Mouse (Mus musculus): ENCODE results near the gene Cntnap1.
A peak's percentile ranks its signal among the peaks of the same experiment; 100 is the strongest.

Gene Cntnap1

DNA sequence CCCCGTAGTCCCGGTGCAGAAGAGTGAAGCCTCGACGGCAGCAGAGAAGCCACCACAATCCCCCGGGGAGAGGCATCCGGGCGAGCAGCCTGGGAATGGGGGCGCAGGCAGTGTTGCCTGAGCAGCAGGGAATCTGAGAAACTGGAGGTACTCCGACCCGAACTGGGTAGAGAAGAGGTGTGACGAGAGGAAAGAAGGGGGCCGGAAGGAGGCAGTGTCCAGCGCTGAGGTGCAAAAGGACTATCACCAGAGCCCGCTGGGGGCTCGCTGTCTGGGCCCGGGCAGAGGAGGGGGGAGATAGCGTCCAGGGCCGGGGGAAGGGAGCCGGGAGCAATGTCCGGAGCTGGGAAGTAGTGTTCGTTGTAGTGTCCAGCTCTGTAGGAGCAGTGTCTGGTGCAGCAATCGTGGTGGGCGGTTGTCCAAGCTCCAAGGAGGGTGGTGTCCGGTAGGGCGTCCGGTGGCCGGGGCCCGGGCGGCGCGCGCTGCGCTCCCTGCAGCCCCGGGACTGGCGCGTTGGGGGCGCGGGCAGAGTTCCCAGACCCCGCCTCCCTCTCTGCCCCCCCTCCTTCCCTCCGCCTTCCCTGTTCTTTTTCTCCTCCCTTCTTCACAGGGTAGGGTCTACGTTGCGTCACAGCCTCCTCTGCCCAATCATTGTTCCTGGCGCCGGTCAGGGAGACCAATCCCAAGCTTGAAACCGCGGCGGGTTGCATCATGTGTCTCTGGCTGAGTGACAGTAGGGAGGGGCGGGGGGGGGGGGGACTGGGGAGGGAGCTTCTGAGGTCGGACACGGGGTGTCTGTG lies 688 bp downstream of the Cntnap1 start, which contains the start of gene Plekhh3:
Plekhh3 (minus strand) TSS at position 541 of the 800 bp plus-strand sequence.
- peak; percentile 89 for DNase-seq

DNA sequence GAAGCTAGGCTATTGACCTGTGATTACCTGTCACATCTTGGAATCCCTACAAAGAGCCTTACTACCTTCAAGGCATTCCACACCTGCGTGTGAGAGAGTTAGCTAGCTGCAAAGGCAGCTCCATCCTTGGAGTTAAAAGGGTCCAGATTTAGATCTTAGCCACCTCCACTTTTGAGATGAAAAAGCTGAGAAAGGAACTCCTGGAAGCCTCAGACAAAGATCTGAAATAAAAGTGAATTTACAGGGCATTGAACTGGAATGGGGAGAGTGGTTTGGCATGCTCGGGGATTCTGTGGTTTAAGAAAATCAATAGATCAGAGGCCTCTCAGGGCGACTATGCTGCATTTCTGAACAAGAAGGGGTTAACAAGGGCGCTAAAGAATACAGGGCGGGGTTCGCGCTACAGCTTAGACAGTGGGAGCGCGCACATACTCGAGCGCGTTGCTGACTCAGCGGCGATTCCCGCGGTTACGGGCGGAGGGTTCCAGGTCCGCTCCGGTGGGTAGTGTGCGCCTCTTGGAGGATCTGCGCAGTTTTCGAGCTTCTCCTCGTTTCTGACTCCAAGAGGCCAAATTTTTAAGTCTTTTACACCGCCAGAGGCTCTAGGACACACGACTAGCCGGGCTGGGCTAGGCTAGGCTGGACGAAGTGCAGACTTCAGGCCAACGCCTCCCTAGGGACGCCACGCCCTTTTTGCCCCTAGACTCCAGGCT lies 1.6 kb downstream of the Cntnap1 start:
- DNase-seq = peak; percentile 64

DNA sequence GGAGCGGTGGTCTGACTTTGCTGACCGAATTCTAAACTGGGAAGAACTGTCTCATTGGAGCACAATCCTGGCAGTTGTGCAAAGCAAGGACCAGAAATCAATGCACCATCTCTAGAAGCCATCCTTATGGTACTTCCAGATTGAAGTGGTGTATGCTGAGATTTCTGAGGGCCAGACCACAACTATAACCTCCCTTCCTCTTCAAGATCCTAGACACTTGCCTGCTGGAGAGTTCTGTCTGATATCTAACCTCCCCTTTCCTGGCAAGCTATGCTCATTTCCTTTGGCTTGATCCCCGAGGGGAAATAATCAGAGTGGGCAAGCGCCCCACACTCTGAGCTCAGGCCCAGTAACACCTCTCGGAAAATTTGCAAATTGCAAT lies 2.1 kb downstream of the Cntnap1 start:
- DNase-seq = no peak

DNA sequence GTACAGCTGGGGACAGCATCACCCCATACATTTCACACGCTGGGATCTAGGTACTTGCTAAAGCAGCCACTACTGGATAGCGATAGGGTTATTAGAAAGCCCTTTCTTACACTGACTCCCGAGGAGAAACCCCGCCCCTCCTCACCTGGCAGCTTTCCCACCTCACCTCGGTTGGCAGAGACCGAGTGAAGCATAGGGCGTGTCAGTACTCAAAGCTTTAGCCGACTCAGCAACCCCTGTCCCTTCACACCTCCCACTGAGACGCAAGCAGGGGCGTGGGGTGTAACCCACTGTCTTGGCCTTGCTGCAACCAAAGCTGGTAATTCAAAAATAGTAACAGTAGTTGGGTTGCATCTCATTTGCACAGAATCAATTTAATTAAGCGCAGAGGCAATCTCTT lies 2.8 kb downstream of the Cntnap1 start:
- DNase-seq = no peak

DNA sequence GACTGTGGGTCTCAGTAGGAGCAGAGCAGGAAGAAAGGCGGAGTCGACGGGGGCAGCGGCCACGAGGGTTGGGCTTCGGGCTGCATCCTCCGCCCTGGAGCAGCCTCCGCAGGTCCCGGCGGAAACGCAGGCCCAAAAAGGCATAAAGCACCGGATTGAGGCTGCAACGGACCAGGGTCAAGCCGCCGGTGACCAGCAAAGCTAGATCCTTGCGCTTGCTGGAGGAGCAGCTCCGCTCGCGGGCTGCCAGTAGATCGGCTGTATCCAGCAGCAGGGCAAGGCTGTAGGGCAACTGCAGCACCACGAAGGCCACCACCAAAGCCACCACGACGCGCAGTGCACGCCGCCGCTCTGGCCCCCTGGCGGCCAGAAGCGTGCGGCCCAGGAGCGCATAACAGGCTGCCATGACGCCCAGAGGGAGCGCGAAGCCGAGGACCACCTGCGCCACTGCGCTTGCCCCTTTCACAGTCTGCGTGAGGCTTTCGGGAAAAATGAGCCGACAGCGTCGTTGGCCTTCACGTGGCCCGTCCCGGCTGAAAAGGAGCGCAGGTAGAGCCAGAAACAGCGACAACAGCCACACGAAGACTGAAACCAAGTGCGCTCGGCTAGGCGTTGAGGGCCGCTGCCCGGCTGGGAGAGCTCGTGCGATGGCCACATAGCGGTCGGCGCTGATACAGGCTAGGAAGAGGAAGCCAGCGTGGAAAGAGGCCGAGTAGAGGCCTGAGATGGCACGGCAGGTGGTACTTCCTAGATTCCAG lies 3.5 kb downstream of the Cntnap1 start:
- DNase-seq = peak; percentile 71

DNA sequence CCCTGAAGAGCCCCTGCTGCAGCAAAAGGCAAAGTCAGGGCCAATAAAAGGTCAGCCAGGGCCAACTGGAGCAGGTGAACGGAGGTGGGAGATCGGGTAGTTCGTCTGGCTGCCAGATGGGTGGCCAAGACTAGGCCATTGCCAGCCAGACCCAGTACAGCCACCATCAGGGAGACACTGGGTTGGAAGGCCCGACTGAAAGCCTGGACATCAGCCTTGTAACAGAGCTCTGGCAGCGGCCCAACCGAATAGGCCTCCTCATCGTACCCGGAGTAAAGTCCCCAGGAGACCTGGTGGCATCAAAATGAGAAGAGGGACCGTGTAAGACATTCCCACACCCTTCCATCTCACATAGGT lies 4.0 kb downstream of the Cntnap1 start:
- no peak for DNase-seq

DNA sequence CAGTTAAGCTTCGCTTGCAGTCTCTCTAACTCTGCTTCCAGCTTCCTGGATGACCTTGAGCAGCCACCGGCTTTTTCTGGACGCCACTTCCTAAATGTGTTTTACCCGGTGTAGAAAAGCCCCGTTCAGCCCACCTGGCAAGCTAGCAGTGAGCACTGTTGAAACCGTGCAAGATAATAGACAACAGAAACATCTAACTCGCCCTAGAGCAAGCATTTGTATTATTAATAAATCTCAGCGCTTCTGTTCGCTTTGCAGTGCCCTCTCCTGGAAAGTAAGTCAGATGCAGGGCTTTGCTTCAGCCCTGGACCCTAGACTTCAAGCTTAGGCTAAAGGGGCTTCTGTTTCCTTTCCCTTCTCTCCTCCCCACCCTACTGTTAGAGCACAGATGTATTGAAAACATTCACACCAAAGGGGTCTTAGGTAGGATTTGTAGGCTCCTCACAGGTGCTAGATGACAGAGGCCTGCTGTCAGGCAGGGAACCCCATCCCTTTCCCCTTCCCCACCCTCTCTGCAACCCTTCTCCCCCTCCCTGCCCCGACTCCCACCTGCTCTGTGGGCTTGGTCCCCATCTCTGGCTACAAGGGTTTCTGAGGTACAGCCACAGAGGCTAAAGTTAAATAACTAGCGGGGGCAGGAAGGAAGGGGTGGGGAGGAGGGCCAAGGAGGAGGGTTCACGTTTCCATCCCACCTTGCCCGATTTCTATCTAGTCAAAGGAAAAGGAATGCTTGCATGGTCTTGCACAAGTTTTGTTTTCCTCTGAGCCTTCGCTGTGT lies 4.7 kb downstream of the Cntnap1 start, which contains the start of gene Ccr10:
Ccr10 (minus strand) TSS at position 593 of the 778 bp plus-strand sequence.
- DNase-seq = no peak

DNA sequence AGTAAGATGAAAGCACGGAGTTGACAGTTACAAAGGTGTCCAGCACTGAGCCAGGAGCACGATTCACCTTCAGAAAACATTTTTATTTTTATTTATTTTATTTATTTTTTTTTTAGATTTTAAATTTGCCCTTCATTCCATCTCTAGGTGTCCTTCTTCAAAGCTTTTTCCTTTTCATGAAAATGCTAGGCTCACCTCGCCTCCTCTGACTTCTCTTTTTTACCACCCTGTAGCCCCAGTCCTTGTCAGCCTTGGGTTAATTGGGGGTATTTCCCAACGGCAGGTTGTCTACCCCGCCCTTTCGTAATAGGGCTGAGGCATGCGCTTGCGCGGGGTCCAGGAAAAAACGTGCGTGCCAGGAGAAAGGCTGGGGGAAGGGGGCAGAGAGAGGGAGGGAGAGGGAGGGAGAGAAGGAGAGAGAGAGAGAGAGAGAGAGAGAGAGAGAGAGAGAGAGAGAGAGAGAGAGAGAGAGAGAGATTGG lies 5.4 kb downstream of the Cntnap1 start:
- DNase-seq = no peak

DNA sequence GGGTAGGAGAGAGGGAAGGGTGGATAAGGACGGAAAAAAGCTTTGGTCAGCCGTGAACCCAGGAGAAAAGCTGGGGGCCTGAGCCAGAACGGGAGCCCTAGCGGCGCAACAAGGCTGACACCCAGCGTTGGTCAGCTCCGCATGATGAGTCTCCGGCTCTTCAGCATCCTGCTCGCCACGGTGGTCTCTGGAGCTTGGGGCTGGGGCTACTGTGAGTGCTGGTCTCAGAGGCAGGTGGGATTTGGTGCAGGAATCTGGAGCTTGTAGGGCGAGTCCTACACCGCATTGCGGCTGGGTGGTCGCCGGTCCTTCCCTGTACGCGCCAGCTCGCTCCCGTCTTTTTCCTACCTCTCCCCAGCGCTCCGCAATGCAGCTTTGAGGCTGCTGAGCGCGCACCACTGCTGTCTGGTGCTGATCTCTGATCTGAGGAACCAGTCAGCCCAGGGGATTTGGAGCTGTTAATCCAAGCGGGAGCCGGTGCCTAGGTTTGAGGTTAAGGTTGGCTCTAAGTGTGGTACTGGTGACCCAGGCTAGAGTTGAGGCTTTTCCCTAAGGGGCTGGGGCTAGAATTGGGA lies 5.9 kb downstream of the Cntnap1 start:
- DNase-seq = no peak

DNA sequence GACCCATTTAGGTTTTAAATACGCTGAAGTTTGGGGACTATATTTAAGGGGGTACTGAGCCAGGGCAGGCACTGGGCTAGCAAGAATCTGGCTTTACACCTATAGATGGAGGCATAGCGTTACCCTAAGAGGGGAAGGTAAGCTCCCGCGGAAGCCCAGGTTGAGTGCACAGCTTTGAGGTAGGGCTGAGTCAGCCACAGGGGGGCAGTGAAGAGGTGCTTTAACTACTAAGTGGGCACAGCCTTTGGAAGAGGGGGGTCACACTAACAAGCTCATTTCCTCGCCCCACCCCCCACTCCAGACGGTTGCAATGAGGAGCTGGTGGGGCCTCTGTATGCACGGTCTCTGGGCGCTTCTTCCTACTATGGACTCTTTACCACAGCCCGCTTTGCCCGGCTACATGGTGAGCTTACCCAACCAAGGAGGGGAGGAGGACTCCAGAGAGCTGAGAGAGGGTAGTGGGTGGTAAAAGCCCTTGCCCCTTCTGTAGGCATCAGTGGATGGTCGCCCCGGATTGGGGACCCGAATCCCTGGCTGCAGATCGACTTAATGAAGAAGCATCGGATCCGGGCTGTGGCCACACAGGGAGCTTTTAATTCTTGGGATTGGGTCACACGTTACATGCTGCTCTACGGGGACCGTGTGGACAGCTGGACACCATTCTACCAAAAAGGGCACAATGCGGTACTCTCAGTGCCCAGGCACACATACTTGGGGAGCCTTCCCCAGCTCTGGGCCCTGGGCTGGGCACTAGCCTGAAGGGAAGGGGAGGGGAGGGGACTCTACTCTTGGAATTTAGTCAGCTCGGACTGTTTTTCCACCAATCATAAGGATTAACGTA lies 6.8 kb downstream of the Cntnap1 start:
- DNase-seq = peak; percentile 59

DNA sequence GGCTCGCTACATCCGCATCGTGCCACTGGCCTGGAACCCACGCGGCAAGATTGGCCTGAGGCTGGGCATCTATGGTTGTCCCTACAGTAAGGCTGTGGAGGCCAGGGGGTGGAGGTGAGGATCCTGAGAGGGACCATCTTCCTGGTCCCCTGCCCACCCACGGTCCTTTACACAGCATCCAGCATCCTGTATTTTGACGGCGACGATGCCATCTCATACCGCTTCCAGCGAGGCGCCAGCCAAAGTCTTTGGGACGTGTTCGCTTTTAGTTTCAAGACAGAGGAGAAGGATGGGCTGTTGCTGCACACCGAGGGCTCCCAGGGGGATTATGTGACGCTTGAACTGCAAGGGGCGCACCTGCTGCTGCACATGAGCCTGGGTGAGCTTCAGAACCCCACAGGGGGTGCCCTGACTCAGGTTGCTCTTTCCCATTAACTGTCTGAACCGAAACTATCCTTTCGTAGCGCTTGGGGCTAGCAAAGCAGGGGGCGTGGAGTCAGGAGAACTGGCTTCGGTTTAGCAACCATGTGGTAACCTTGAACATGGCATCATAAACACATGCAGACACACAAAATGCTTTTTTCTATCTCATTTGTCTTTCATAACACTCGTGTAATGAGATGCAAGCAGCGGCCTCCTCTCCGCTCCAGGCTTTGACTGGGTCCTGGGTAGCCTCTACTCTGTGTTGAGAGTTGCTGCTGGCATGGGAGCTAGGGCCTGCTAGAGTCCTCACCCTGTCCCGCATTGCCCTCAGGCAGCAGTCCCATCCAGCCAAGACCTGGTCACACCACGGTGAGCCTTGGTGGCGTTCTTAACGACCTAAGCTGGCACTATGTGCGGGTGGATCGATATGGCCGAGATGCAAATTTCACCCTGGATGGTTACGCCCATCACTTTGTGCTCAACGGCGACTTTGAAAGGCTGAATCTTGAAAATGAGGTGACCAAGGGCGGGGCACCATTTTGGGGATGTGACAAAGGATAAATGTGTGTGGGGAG lies 8.0 kb downstream of the Cntnap1 start:
- DNase-seq = no peak

DNA sequence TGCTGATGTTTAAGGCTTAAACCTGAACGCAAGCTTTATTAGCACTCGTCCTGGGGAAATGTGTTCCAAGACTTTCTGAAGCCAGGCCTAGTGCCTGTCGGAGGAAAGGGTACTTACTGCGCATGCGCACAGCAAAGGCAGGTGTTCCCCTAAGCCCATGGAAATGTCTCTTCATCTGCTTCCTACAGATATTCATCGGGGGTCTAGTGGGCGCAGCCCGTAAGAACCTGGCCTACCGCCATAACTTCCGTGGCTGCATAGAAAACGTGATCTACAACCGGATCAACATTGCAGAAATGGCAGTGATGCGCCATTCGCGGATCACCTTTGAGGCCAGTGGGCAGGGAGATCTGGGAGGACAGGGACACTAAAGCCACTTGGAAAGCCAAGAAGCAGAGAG lies 9.0 kb downstream of the Cntnap1 start:
- DNase-seq = no peak

DNA sequence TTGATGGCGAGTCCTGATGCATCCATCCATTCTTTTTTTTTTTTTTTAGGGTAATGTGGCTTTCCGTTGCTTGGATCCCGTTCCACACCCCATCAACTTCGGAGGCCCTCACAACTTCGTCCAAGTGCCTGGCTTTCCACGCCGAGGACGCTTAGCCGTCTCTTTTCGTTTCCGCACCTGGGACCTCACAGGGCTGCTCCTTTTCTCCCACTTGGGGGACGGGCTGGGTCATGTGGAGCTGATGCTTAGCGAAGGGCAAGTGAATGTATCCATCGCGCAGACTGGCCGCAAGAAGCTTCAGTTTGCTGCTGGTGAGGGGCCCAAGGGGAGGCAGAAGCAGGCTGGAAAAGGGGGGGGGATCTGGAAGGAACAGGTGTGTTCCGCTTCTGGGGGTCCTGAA lies 9.9 kb downstream of the Cntnap1 start:
- DNase-seq = no peak

DNA sequence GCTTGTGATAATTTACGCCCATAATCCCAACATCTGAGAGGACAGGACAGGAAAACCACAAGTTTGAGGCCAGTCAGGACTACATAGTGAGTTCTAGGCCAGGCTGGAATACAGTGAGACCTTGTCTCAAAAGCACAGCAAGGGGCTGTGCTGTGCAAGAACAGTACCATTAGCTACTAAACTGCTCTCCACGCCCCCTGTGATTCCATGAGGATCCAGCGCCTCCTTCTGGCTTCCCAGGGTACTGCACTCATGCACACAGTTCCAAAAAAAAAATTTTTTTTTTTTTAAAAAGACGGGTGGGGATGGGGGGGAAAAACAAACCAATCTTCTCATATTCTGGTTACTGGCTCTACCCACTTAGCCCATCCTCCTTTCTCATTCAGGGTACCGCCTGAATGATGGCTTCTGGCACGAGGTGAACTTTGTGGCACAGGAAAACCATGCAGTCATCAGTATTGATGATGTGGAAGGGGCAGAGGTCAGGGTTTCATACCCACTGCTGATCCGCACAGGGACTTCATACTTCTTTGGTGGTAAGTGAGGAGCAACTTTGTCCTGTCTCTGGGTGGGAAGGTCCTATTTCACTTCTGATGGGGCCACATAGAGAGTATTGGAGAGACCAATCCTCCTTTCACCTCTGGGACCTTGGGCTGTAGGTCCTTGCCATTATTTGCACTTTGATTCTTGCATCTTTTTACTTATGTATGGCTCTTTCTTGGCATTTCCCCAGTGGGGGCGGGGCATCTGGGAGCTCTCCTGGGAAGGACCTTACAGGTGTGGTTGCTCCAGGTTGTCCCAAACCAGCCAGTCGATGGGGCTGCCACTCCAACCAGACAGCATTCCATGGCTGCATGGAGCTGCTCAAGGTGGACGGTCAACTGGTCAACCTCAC lies 10.8 kb downstream of the Cntnap1 start:
- peak; percentile 77 for DNase-seq

DNA sequence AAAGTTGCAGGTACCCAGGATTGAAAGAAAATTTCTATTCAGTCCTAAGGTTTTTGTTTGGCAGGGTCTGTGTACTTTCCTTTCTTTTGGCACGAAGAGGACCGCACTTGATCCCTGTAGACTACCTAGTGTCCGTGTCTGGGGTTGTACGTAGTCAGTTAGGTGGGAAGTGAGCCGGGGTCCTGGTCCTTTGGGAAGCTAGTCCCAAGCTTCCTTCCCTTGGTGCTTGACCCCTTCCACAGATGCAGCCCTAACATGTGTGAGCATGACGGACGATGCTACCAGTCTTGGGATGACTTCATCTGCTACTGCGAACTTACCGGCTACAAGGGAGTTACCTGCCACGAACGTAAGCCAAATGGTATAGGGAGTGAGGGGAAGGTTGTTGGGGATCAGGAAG lies 11.6 kb downstream of the Cntnap1 start:
- DNase-seq = no peak

DNA sequence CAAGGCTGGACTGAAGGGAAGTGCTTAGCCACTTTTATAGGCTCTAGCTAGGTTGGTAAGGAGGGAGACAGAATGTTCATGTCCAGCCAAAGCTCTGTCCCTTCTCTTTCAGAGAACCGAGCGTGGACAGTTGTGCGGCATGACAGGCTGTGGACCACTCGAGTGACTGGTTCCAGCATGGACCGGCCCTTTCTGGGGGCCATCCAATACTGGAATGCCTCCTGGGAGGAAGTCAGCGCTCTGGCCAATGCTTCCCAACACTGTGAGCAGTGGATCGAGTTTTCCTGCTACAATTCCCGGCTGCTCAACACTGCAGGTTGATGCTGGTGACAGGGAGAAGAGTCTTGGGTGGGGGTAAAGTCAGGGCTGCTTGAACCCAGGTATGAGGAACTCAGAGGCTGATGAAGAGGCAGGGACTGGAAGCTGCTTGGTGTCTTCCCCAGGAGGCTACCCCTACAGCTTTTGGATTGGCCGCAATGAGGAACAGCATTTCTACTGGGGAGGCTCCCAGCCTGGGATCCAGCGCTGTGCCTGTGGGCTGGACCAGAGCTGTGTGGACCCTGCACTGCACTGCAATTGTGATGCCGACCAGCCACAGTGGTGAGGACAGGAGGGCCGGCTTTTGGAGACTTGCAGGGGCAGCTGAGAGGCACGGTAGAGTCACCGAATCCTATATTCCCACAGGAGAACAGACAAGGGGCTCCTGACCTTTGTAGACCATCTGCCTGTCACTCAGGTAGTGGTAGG lies 12.6 kb downstream of the Cntnap1 start:
- DNase-seq = no peak

DNA sequence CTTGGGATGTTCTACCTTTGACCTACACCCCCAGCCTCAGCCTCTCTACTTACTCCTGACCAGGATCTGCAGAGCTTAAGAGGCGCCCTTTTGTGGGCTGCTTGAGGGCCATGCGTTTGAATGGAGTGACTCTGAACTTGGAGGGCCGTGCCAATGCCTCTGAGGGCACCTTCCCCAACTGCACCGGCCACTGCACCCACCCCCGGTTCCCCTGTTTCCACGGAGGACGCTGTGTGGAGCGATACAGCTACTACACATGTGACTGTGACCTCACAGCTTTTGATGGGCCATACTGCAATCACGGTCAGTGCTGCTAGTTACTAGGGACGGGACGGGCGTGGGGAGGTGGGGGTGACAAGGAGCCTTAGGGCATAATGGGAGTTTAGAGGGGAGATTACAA lies 14.7 kb downstream of the Cntnap1 start:
- DNase-seq = no peak

DNA sequence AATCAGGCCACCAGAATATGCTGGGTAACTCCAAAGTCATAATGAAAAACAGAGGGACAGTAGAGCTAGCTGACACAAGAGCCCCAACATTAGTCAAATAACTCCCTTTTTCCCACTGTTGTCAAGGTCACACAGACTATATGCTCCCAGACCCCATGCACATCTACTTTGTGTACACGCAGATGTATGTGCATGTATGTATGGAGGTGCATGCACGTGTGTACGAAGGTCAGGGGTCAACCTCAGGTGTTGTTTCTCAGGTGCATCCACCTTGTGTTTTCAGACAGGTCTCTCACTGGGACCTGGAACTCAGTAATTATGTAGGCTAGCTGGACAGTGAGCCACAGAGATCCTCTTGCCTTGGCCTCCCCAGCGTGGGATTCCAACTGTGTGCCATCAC lies 15.1 kb downstream of the Cntnap1 start:
- no peak for DNase-seq
